Mouse (Mus musculus) erythroblast, embryonic 14.5 days (primary cell): Measurements from ENCODE around the gene Igf1. TPM values are rescaled to one million over a fixed set of nuclear protein-coding genes. Genes with fewer than 3 reads are reported as not detected.

Source experiments
- H3K27me3 ChIP-seq: 2 replicates; pipeline ENCODE4 v1.6.1; 2012; ENCODE audit warnings: inconsistent platforms; ENCODE audit not compliant: control insufficient read depth
- H3K36me3 ChIP-seq: 2 replicates; pipeline ENCODE4 v1.6.1; 2012; ENCODE audit warnings: mild to moderate bottlenecking, inconsistent platforms; ENCODE audit not compliant: control insufficient read depth
- H3K4me1 ChIP-seq: 2 replicates; pipeline ENCODE4 v1.6.1; 2012; ENCODE audit warnings: inconsistent platforms; ENCODE audit not compliant: control insufficient read depth
- H3K4me3 ChIP-seq: replicated peaks from 2 replicates; pipeline ENCODE3; 2012; ENCODE audit warnings: moderate library complexity, mild to moderate bottlenecking, inconsistent platforms
- H3K9me3 ChIP-seq: 2 replicates; pipeline ENCODE4 v1.6.1; 2012; ENCODE audit warnings: low read length, inconsistent platforms, mixed read lengths; ENCODE audit not compliant: control insufficient read depth
- GATA1 ChIP-seq: IDR thresholded peaks from 2 replicates; pipeline ENCODE4 v1.6.1; 2012; ENCODE audit warnings: low read length, inconsistent platforms, mixed read lengths
- TAL1 ChIP-seq: IDR thresholded peaks from 3 replicates; pipeline ENCODE4 v1.6.1; 2012; ENCODE audit warnings: low read length, inconsistent platforms, mixed read lengths
- polyA plus RNA-seq: library from polyadenylated mRNA; stranded (reverse); fragments of >175 nt; gene quantifications from 2 replicates; pipeline ENCODE4 v1.2.3, GENCODE M21; 2012

The Igf1 gene
- polyA plus RNA-seq, 1 experiment = 0.22 TPM

- Histone ChIP-seq H3K27me3 (no peaks in the 10 kb centered on the region), H3K4me1 (no peaks in the 10 kb centered on the region), H3K9me3 (no peaks in the 10 kb centered on the region), H3K36me3 (no peaks in the 10 kb centered on the region), H3K4me3 (no peak overlapping the region)
- TF ChIP-seq GATA1 = no peak
- no peak for TF ChIP-seq TAL1
Measured at GRCm38 (mm10) chr10:87867217-87867616, 9.2 kb downstream of the Igf1 start.

- no peaks in the 10 kb centered on the region for H3K4me1 ChIP-seq
- H3K4me3 ChIP-seq = no peak overlapping the region
- H3K27me3 ChIP-seq = no peaks in the 10 kb centered on the region
Measured at GRCm38 (mm10) chr10:87867631-87868030, 9.6 kb downstream of the Igf1 start.

GRCm38 (mm10) chr10:87868349-87869053 lies 10.4 kb downstream of the Igf1 start:
- Histone ChIP-seq H3K4me1 (no peaks in the 10 kb centered on the region), H3K9me3 (no peaks in the 10 kb centered on the region), H3K36me3 (no peaks in the 10 kb centered on the region), H3K4me3 (no peak overlapping the region), H3K27me3 (no peaks in the 10 kb centered on the region)
- no peak for TF ChIP-seq TAL1
- no peak for TF ChIP-seq GATA1

More at GRCm38 (mm10) chr10:87867631-87868030, 9.6 kb downstream of the Igf1 start:
- Histone ChIP-seq H3K9me3 (no peaks in the 10 kb centered on the region), H3K36me3 (no peaks in the 10 kb centered on the region)
- TF ChIP-seq TAL1 = no peak
- no peak for TF ChIP-seq GATA1

GRCm38 (mm10) chr10:87869151-87869550 lies 11.1 kb downstream of the Igf1 start:
- Histone ChIP-seq H3K9me3 (no peaks in the 10 kb centered on the region), H3K27me3 (no peaks in the 10 kb centered on the region), H3K4me1 (no peaks in the 10 kb centered on the region), H3K36me3 (no peaks in the 10 kb centered on the region), H3K4me3 (no peak overlapping the region)
- no peak for TF ChIP-seq GATA1
- no peak for TF ChIP-seq TAL1

- Histone ChIP-seq H3K36me3 (no peaks in the 10 kb centered on the region), H3K4me1 (no peaks in the 10 kb centered on the region), H3K9me3 (no peaks in the 10 kb centered on the region), H3K4me3 (no peak overlapping the region), H3K27me3 (no peaks in the 10 kb centered on the region)
- TF ChIP-seq GATA1 = no peak
Measured at GRCm38 (mm10) chr10:87869691-87870090, 11.6 kb downstream of the Igf1 start.

- no peak overlapping the region for H3K4me3 ChIP-seq
- no peak for TF ChIP-seq GATA1
- no peaks in the 10 kb centered on the region for H3K9me3 ChIP-seq
- H3K27me3 ChIP-seq = no peaks in the 10 kb centered on the region
- no peaks in the 10 kb centered on the region for H3K36me3 ChIP-seq
- no peaks in the 10 kb centered on the region for H3K4me1 ChIP-seq
Measured at GRCm38 (mm10) chr10:87871863-87872647, 14.0 kb downstream of the Igf1 start.

GRCm38 (mm10) chr10:87872854-87873253 lies 14.8 kb downstream of the Igf1 start:
- H3K4me1 ChIP-seq = no peaks in the 10 kb centered on the region
- no peaks in the 10 kb centered on the region for H3K27me3 ChIP-seq

GRCm38 (mm10) chr10:87873516-87873915 lies 15.5 kb downstream of the Igf1 start:
- TF ChIP-seq GATA1 = no peak
- Histone ChIP-seq H3K27me3 (no peaks in the 10 kb centered on the region), H3K4me1 (no peaks in the 10 kb centered on the region), H3K9me3 (no peaks in the 10 kb centered on the region), H3K4me3 (no peak overlapping the region), H3K36me3 (no peaks in the 10 kb centered on the region)

More at GRCm38 (mm10) chr10:87872854-87873253, 14.8 kb downstream of the Igf1 start:
- Histone ChIP-seq H3K36me3 (no peaks in the 10 kb centered on the region), H3K4me3 (no peak overlapping the region), H3K9me3 (no peaks in the 10 kb centered on the region)
- TF ChIP-seq GATA1 (no peak), TAL1 (no peak)

- no peaks in the 10 kb centered on the region for H3K9me3 ChIP-seq
- H3K4me1 ChIP-seq = no peaks in the 10 kb centered on the region
- no peak overlapping the region for H3K4me3 ChIP-seq
- no peaks in the 10 kb centered on the region for H3K27me3 ChIP-seq
- no peaks in the 10 kb centered on the region for H3K36me3 ChIP-seq
- TF ChIP-seq GATA1 (no peak), TAL1 (no peak)
Measured at GRCm38 (mm10) chr10:87880071-87880785, 22.2 kb downstream of the Igf1 start.
